Mouse (Mus musculus): Measurements from ENCODE around the gene Ppm1j. TPM values are rescaled to one million over a fixed set of nuclear protein-coding genes. Genes with fewer than 3 reads are reported as not detected.

The Ppm1j gene
- total and polyA plus RNA-seq, 2 experiments from 2014 or later: 0.22 to 1.3 TPM

- DNase-seq (ENCODE audit: low spot score): no peak
- ATAC-seq (ENCODE audit: low FRiP score): no peak
Observed at GRCm38 (mm10) chr3:104795661-104796340, 14.9 kb downstream of the Ppm1j start.

GRCm38 (mm10) chr3:104796430-104797082 lies 15.7 kb downstream of the Ppm1j start:
- Histone ChIP-seq H3K4me3 (ENCODE audit: low read depth, low read length) (no peak overlapping the region), H3K4me1 (ENCODE audit: insufficient read depth, low read length) (no peaks in the 10 kb centered on the region), H3K4me2 (ENCODE audit: low read depth, low read length, poor library complexity, severe bottlenecking) (no peak overlapping the region), H3K27me3 (ENCODE audit: insufficient read depth, low read length) (no peaks in the 10 kb centered on the region), H3K36me3 (ENCODE audit: insufficient read depth, low read length) (peaks cover 39% of the 10 kb centered on the region), H3K27ac (ENCODE audit: low read depth, low read length) (no peak overlapping the region), H3K9ac (replicated peaks; ENCODE audit: low read length, poor library complexity, severe bottlenecking) (no peak overlapping the region), H3K9me3 (ENCODE audit: low read length) (no peaks in the 10 kb centered on the region)
- 85% methylated on average over 15 of the region's 15 CpGs for WGBS
- TF ChIP-seq CTCF (IDR thresholded peaks at IDR 0.05): no peak
- no peak for DNase-seq (ENCODE audit: low spot score)
- no peak for ATAC-seq (ENCODE audit: low FRiP score)

More at GRCm38 (mm10) chr3:104795661-104796340, 14.9 kb downstream of the Ppm1j start:
- peaks cover 32% of the 10 kb centered on the region for H3K36me3 ChIP-seq (ENCODE audit: insufficient read depth, low read length)
- H3K27me3 ChIP-seq (ENCODE audit: insufficient read depth, low read length): no peaks in the 10 kb centered on the region
- no peaks in the 10 kb centered on the region for H3K9me3 ChIP-seq (ENCODE audit: low read length)
- TF ChIP-seq CTCF (IDR thresholded peaks at IDR 0.05): no peak
- no peak overlapping the region for H3K27ac ChIP-seq (ENCODE audit: low read depth, low read length)
- H3K4me3 ChIP-seq (ENCODE audit: low read depth, low read length): no peak overlapping the region
- WGBS: 69% methylated on average over 15 of the region's 15 CpGs
- no peak overlapping the region for H3K9ac ChIP-seq (replicated peaks; ENCODE audit: low read length, poor library complexity, severe bottlenecking)
- no peaks in the 10 kb centered on the region for H3K4me1 ChIP-seq (ENCODE audit: insufficient read depth, low read length)
- no peak overlapping the region for H3K4me2 ChIP-seq (ENCODE audit: low read depth, low read length, poor library complexity, severe bottlenecking)

DNA sequence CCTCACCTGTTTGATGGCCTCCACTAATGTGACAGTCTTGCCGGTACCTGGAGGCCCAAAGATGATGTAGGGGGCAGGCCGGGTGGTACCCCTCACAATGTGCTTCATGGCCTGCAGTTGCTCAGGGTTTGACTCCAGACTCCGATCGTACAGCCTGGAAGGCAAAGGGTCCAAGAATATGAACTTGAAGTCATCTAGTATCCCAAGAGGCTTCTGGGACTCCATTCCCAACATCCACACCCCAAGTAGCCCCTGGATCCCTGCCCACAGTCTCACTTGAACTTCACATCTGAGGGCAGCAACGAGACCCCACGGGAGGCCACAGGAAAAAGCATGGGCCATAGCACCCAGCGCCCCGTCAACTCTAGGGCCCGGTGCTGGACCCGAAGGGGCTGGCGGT lies 19.8 kb downstream of the Ppm1j start:
- DNase-seq (ENCODE audit: low spot score) (no peak), ATAC-seq (ENCODE audit: low FRiP score) (no peak)
- Histone ChIP-seq H3K27me3 (ENCODE audit: insufficient read depth, low read length) (no peaks in the 10 kb centered on the region), H3K9ac (replicated peaks; ENCODE audit: low read length, poor library complexity, severe bottlenecking) (no peak overlapping the region), H3K9me3 (ENCODE audit: low read length) (no peaks in the 10 kb centered on the region), H3K4me2 (ENCODE audit: low read depth, low read length, poor library complexity, severe bottlenecking) (no peak overlapping the region), H3K36me3 (ENCODE audit: insufficient read depth, low read length) (peaks cover 44% of the 10 kb centered on the region), H3K4me3 (ENCODE audit: low read depth, low read length) (no peak overlapping the region), H3K27ac (ENCODE audit: low read depth, low read length) (no peak overlapping the region), H3K4me1 (ENCODE audit: insufficient read depth, low read length) (no peaks in the 10 kb centered on the region)
- no peak for TF ChIP-seq CTCF (IDR thresholded peaks at IDR 0.05)
- WGBS: 96% methylated on average over 11 of the region's 11 CpGs

DNA sequence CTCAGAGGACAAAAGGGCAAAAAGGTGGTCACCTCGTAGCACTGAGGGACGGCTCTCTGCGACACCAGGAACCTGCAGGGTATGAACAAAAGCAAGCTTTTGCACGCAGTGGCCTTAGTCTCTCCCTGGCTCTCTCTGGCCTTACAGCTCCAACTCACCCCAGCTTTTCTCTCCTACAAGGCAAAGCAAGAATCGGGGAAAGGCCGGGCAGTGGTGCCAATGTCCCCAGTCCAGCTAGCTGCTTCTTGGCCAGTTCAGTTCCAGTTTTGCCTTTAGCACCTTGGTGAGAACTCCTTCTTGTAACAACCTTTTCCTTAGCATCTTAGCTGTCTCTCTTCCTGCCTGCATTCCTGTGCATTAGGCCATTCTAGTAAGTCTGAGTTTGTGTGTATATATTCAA lies 20.6 kb downstream of the Ppm1j start:
- no peak overlapping the region for H3K27ac ChIP-seq (ENCODE audit: low read depth, low read length)
- no peaks in the 10 kb centered on the region for H3K27me3 ChIP-seq (ENCODE audit: insufficient read depth, low read length)
- H3K36me3 ChIP-seq (ENCODE audit: insufficient read depth, low read length): peaks cover 40% of the 10 kb centered on the region
- H3K9ac ChIP-seq (replicated peaks; ENCODE audit: low read length, poor library complexity, severe bottlenecking): no peak overlapping the region
- WGBS: 93% methylated on average over 6 of the region's 6 CpGs
- no peak overlapping the region for H3K4me2 ChIP-seq (ENCODE audit: low read depth, low read length, poor library complexity, severe bottlenecking)
- H3K4me3 ChIP-seq (ENCODE audit: low read depth, low read length): no peak overlapping the region
- no peak for ATAC-seq (ENCODE audit: low FRiP score)
- H3K9me3 ChIP-seq (ENCODE audit: low read length): no peaks in the 10 kb centered on the region
- DNase-seq (ENCODE audit: low spot score): no peak
- no peaks in the 10 kb centered on the region for H3K4me1 ChIP-seq (ENCODE audit: insufficient read depth, low read length)
- TF ChIP-seq CTCF (IDR thresholded peaks at IDR 0.05): no peak

DNA sequence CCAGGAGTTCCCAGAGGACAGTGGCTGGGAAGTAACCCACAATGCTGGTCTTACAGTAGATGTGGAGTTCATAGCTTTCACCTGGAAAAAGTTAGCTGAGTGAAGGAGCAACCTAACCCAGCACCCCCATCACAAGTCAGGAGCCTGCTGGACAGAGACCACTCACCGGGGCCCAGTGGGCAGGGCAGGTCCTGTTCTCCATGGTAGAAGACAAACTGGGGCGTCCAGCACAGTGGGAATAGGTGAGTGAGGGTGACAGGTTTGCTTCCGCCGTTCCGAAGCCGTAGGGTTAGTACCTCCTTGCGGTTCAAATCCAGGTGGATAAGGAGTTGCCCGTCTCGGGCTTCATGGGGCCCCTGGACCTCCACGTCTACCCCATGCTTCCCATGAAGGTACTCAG lies 23.5 kb downstream of the Ppm1j start:
- H3K27ac ChIP-seq (ENCODE audit: low read depth, low read length): no peak overlapping the region
- H3K27me3 ChIP-seq (ENCODE audit: insufficient read depth, low read length): no peaks in the 10 kb centered on the region
- ATAC-seq (ENCODE audit: low FRiP score) (no peak), DNase-seq (ENCODE audit: low spot score) (no peak)
- H3K4me3 ChIP-seq (ENCODE audit: low read depth, low read length): no peak overlapping the region
- 88% methylated on average over 10 of the region's 10 CpGs for WGBS
- H3K9ac ChIP-seq (replicated peaks; ENCODE audit: low read length, poor library complexity, severe bottlenecking): no peak overlapping the region
- peaks cover 31% of the 10 kb centered on the region for H3K36me3 ChIP-seq (ENCODE audit: insufficient read depth, low read length)
- TF ChIP-seq CTCF (IDR thresholded peaks at IDR 0.05): no peak
- no peaks in the 10 kb centered on the region for H3K9me3 ChIP-seq (ENCODE audit: low read length)
- H3K4me2 ChIP-seq (ENCODE audit: low read depth, low read length, poor library complexity, severe bottlenecking): no peak overlapping the region
- no peaks in the 10 kb centered on the region for H3K4me1 ChIP-seq (ENCODE audit: insufficient read depth, low read length)

DNA sequence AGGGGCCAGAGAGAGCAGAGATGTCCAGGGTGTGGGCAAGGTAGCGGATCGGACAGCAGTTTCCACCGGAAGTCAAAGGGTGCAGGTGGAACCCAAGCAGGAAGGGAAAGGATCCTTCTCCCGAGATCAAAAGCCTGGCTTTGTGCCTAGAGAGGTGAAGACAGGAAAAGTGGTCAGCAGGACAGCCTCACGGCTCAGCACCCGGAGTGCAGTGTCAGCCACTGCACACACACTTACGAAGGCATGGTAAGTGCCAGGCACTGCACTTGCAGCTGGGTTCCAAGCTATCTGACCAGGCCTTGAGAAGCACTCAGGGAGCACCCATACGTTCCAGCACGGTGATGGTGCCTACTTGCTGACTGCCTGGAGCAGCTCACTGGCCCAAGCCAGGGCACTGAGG lies 24.7 kb downstream of the Ppm1j start:
- TF ChIP-seq CTCF (IDR thresholded peaks at IDR 0.05): no peak
- Histone ChIP-seq H3K36me3 (ENCODE audit: insufficient read depth, low read length) (peaks cover 20% of the 10 kb centered on the region), H3K4me3 (ENCODE audit: low read depth, low read length) (no peak overlapping the region), H3K27ac (ENCODE audit: low read depth, low read length) (no peak overlapping the region), H3K4me2 (ENCODE audit: low read depth, low read length, poor library complexity, severe bottlenecking) (no peak overlapping the region), H3K9me3 (ENCODE audit: low read length) (no peaks in the 10 kb centered on the region), H3K9ac (replicated peaks; ENCODE audit: low read length, poor library complexity, severe bottlenecking) (no peak overlapping the region), H3K4me1 (ENCODE audit: insufficient read depth, low read length) (no peaks in the 10 kb centered on the region), H3K27me3 (ENCODE audit: insufficient read depth, low read length) (no peaks in the 10 kb centered on the region)
- ATAC-seq (ENCODE audit: low FRiP score) (no peak), DNase-seq (ENCODE audit: low spot score) (no peak)
- WGBS: 88% methylated on average over 9 of the region's 9 CpGs

All from midbrain, postnatal 0 days (tissue).